Mouse (Mus musculus) intestine, embryonic 14.5 days (tissue): ENCODE measurements at regions not wholly inside any gene's neighbourhood (a gene's known extent, or its start where the extent isn't known, plus 50 kb on each side); places are given as distances from the start of the nearest gene placed in this dataset.

Source experiments
- ATAC-seq: fragments of 200-750 bp; cut with Nextera tagmentation; replicated peaks from 2 replicates; pipeline ENCODE4 v1.8.0; 2017; ENCODE audit warnings: low read depth, moderate number of reproducible peaks, moderate TSS enrichment, moderate library complexity; ENCODE audit not compliant: low FRiP score, low TSS enrichment
- DNase-seq: peaks from one replicate; pipeline ENCODE4 v3.0.0-alpha.2; 2018; ENCODE audit warnings: low spot score
- H3K27ac ChIP-seq: fragments of 300-500 bp; sonication (generic); 2 replicates; pipeline ENCODE4 v1.5.1; 2014; ENCODE audit warnings: low read depth, mild to moderate bottlenecking, control low read depth
- H3K27me3 ChIP-seq: fragments of 300-500 bp; sonication (generic); replicated peaks from 2 replicates; pipeline ENCODE4 v1.6.1; 2014; ENCODE audit warnings: low read length, control low read depth; ENCODE audit not compliant: control insufficient read depth, insufficient read depth
- H3K36me3 ChIP-seq: fragments of 300-500 bp; sonication (generic); 2 replicates; pipeline ENCODE4 v1.6.1; 2014; ENCODE audit warnings: low read length, control low read depth; ENCODE audit not compliant: control insufficient read depth, insufficient read depth
- H3K4me1 ChIP-seq: fragments of 300-500 bp; sonication (generic); replicated peaks from 2 replicates; pipeline ENCODE4 v1.6.1; 2014; ENCODE audit warnings: low read length, control low read depth, mixed read lengths; ENCODE audit not compliant: control insufficient read depth, insufficient read depth
- H3K4me2 ChIP-seq: fragments of 300-500 bp; sonication (generic); 2 replicates; pipeline ENCODE4 v1.6.1; 2014; ENCODE audit warnings: low read length
- H3K4me3 ChIP-seq: fragments of 300-500 bp; sonication (generic); 2 replicates; pipeline ENCODE4 v1.5.1; 2014; ENCODE audit warnings: low read depth, low read length, control low read depth, mixed read lengths
- H3K9ac ChIP-seq: fragments of 300-500 bp; sonication (generic); 2 replicates; pipeline ENCODE4 v1.6.1; 2014; ENCODE audit warnings: mild to moderate bottlenecking, low read length
- H3K9me3 ChIP-seq: fragments of 300-500 bp; sonication (generic); 2 replicates; pipeline ENCODE4 v1.6.1; 2016; ENCODE audit warnings: low read length, control low read depth; ENCODE audit not compliant: control insufficient read depth
- WGBS: fragments of 180-500 bp; shearing (Covaris S2); extraction: QIAGEN DNeasy Blood & Tissue Kit; methylation state at CpG from one replicate; pipeline ENCODE4 v1.1.7; 2014; 5-methylcytosine and 5-hydroxymethylcytosine counted together

GRCm38 (mm10) chr12:98354545-98354944, 86.1 kb downstream of the Gpr65 start:
- H3K27me3 ChIP-seq: no peaks in the 10 kb centered on the region
- no peak for ATAC-seq
- no peaks in the 10 kb centered on the region for H3K36me3 ChIP-seq
- H3K27ac ChIP-seq: no peak overlapping the region
- H3K4me3 ChIP-seq: no peak overlapping the region
- no peaks in the 10 kb centered on the region for H3K4me1 ChIP-seq
- 63% methylated on average over 1 of the region's 1 CpGs for WGBS
- no peak for DNase-seq
- H3K4me2 ChIP-seq: no peak overlapping the region
- no peaks in the 10 kb centered on the region for H3K9me3 ChIP-seq
- H3K9ac ChIP-seq: no peak overlapping the region

GRCm38 (mm10) chr12:98367583-98367982, 99.1 kb downstream of the Gpr65 start:
- Histone ChIP-seq H3K9me3 (no peaks in the 10 kb centered on the region), H3K36me3 (no peaks in the 10 kb centered on the region), H3K4me1 (no peaks in the 10 kb centered on the region), H3K27ac (no peak overlapping the region), H3K27me3 (no peaks in the 10 kb centered on the region), H3K9ac (no peak overlapping the region), H3K4me2 (no peak overlapping the region), H3K4me3 (no peak overlapping the region)
- ATAC-seq (no peak), DNase-seq (no peak)
- 66% methylated on average over 2 of the region's 2 CpGs for WGBS

- no peaks in the 10 kb centered on the region for H3K27me3 ChIP-seq
- DNase-seq (no peak), ATAC-seq (no peak)
- no peak overlapping the region for H3K9ac ChIP-seq
- H3K4me1 ChIP-seq: no peaks in the 10 kb centered on the region
- H3K4me2 ChIP-seq: no peak overlapping the region
- H3K9me3 ChIP-seq: no peaks in the 10 kb centered on the region
- no peak overlapping the region for H3K4me3 ChIP-seq
- 75% methylated on average over 3 of the region's 3 CpGs for WGBS
- no peaks in the 10 kb centered on the region for H3K36me3 ChIP-seq
- no peak overlapping the region for H3K27ac ChIP-seq
These were observed 102.3 kb downstream of the Gpr65 start for GRCm38 (mm10) chr12:98370771-98371170.

GRCm38 (mm10) chr12:98375214-98375910, 106.9 kb downstream of the Gpr65 start:
- DNase-seq (no peak), ATAC-seq (no peak)
- WGBS: 91% methylated on average over 7 of the region's 7 CpGs
- Histone ChIP-seq H3K4me1 (no peaks in the 10 kb centered on the region), H3K4me3 (no peak overlapping the region), H3K36me3 (no peaks in the 10 kb centered on the region), H3K9me3 (no peaks in the 10 kb centered on the region), H3K9ac (no peak overlapping the region), H3K4me2 (no peak overlapping the region), H3K27me3 (no peaks in the 10 kb centered on the region), H3K27ac (no peak overlapping the region)
